Mouse (Mus musculus) right cerebral cortex, adult 18-20 months (tissue): ENCODE data around the gene Exoc6b.

Experiments used
- DNase-seq: peaks from one replicate; pipeline ENCODE4 v3.0.0; 2022; ENCODE audit warnings: mixed read lengths

The Exoc6b gene

GRCm38 (mm10) chr6:84968531-84968930, 100.8 kb downstream of the Exoc6b start:
- DNase-seq = no peak

GRCm38 (mm10) chr6:84964729-84965415, 104.4 kb downstream of the Exoc6b start:
- DNase-seq = peak; percentile 11

GRCm38 (mm10) chr6:84963044-84963443, 106.3 kb downstream of the Exoc6b start:
- no peak for DNase-seq

- no peak for DNase-seq
Measured at GRCm38 (mm10) chr6:84961763-84962162, 107.5 kb downstream of the Exoc6b start.

GRCm38 (mm10) chr6:84959520-84959919, 109.8 kb downstream of the Exoc6b start:
- no peak for DNase-seq

- DNase-seq = no peak
Measured at GRCm38 (mm10) chr6:84951621-84952020, 117.7 kb downstream of the Exoc6b start.

- no peak for DNase-seq
Measured at GRCm38 (mm10) chr6:84946569-84946968, 122.7 kb downstream of the Exoc6b start.

- no peak for DNase-seq
Measured at GRCm38 (mm10) chr6:84946106-84946505, 123.2 kb downstream of the Exoc6b start.

- no peak for DNase-seq
Measured at GRCm38 (mm10) chr6:84932953-84933921, 136.1 kb downstream of the Exoc6b start.

- DNase-seq = no peak
Measured at GRCm38 (mm10) chr6:84931051-84931450, 138.3 kb downstream of the Exoc6b start.

- DNase-seq = no peak
Measured at GRCm38 (mm10) chr6:84926066-84926465, 143.2 kb downstream of the Exoc6b start.

GRCm38 (mm10) chr6:84923760-84924221, 145.5 kb downstream of the Exoc6b start:
- peak; percentile 11 for DNase-seq

- DNase-seq = no peak
Measured at GRCm38 (mm10) chr6:84916291-84916690, 153.0 kb downstream of the Exoc6b start.

GRCm38 (mm10) chr6:84912434-84912833, 156.9 kb downstream of the Exoc6b start:
- no peak for DNase-seq

GRCm38 (mm10) chr6:84899002-84899774, 170.1 kb downstream of the Exoc6b start:
- DNase-seq = no peak

- no peak for DNase-seq
Measured at GRCm38 (mm10) chr6:84893773-84894095, 175.6 kb downstream of the Exoc6b start.

- no peak for DNase-seq
Measured at GRCm38 (mm10) chr6:84892926-84893772, 176.2 kb downstream of the Exoc6b start.

- DNase-seq = no peak
Measured at GRCm38 (mm10) chr6:84886551-84886950, 182.8 kb downstream of the Exoc6b start.

- DNase-seq = no peak
Measured at GRCm38 (mm10) chr6:84885080-84885479, 184.2 kb downstream of the Exoc6b start.

- DNase-seq = no peak
Measured at GRCm38 (mm10) chr6:84883720-84884119, 185.6 kb downstream of the Exoc6b start.

- no peak for DNase-seq
Measured at GRCm38 (mm10) chr6:84882663-84883517, 186.4 kb downstream of the Exoc6b start.
